Mouse (Mus musculus) myocyte (in vitro differentiated cells): ENCODE results near the gene Polr2l. TPM values are rescaled to one million over a fixed set of nuclear protein-coding genes. Genes with fewer than 3 reads are reported as not detected.

Experiments
- H3K27me3 ChIP-seq: one replicate; pipeline ENCODE4 v1.6.1; 2011; ENCODE audit not compliant: control insufficient read depth, insufficient read depth, insufficient read length
- H3K36me3 ChIP-seq: one replicate; pipeline ENCODE4 v1.6.1; 2011; ENCODE audit not compliant: control insufficient read depth, insufficient read depth
- H3K4me2 ChIP-seq: one replicate; pipeline ENCODE4 v1.6.1; 2011; ENCODE audit warnings: low read depth, control low read depth
- H3K4me3 ChIP-seq: one replicate; pipeline ENCODE4 v1.5.1; 2011; ENCODE audit warnings: mild to moderate bottlenecking, control low read depth, moderate library complexity
- H3K79me2 ChIP-seq: one replicate; pipeline ENCODE4 v1.6.1; 2011; ENCODE audit not compliant: control insufficient read depth, insufficient read depth
- H3ac ChIP-seq: one replicate; pipeline ENCODE4 v1.6.1; 2011; ENCODE audit not compliant: control insufficient read depth, insufficient read length
- CEBPB ChIP-seq: IDR thresholded peaks from 2 replicates; pipeline ENCODE4 v1.6.1; 2011; ENCODE audit warnings: mild to moderate bottlenecking, moderate library complexity; ENCODE audit not compliant: poor library complexity, insufficient read depth, severe bottlenecking
- E2F4 ChIP-seq: IDR thresholded peaks from one replicate; pipeline ENCODE4 v1.6.1; 2011; ENCODE audit warnings: mild to moderate bottlenecking, control low read depth, moderate library complexity; ENCODE audit not compliant: insufficient read depth
- MAX ChIP-seq: IDR thresholded peaks from one replicate; pipeline ENCODE4 v1.6.1; 2011; ENCODE audit warnings: low read depth, mild to moderate bottlenecking, control low read depth
- MYOD1 ChIP-seq, 3 experiments: IDR thresholded peaks; one replicate each; pipeline ENCODE4 v1.6.1; 2011; ENCODE audit warnings: control low read depth in 2 of 3, low read depth in 2 of 3, mild to moderate bottlenecking in 2 of 3, moderate library complexity in 1 of 3; ENCODE audit not compliant: insufficient read length in 2 of 3, control insufficient read depth in 1 of 3
- MYOG ChIP-seq, 3 experiments: IDR thresholded peaks; one replicate each; pipeline ENCODE4 v1.6.1; 2011; ENCODE audit warnings: control low read depth in 2 of 3, low read depth in 2 of 3, mild to moderate bottlenecking in 2 of 3; ENCODE audit not compliant: insufficient read length in 2 of 3, control insufficient read depth in 1 of 3, insufficient read depth in 1 of 3
- POLR2A ChIP-seq: IDR thresholded peaks from one replicate; pipeline ENCODE4 v1.6.1; 2011; ENCODE audit warnings: low read depth, mild to moderate bottlenecking, control low read depth, moderate library complexity; ENCODE audit not compliant: insufficient read length
- POLR2AphosphoS2 ChIP-seq: IDR thresholded peaks from one replicate; pipeline ENCODE4 v1.6.1; 2011; ENCODE audit warnings: low read depth, control low read depth; ENCODE audit not compliant: insufficient read length
- REST ChIP-seq: IDR thresholded peaks from one replicate; pipeline ENCODE4 v1.6.1; 2011; ENCODE audit warnings: mild to moderate bottlenecking, control low read depth, moderate library complexity; ENCODE audit not compliant: insufficient read depth, insufficient read length
- SRF ChIP-seq: IDR thresholded peaks from one replicate; pipeline ENCODE4 v1.6.1; 2011; ENCODE audit warnings: low read depth; ENCODE audit not compliant: control insufficient read depth, insufficient read length
- TCF12 ChIP-seq: IDR thresholded peaks from one replicate; pipeline ENCODE4 v1.6.1; 2011; ENCODE audit warnings: mild to moderate bottlenecking, control low read depth; ENCODE audit not compliant: poor library complexity, insufficient read depth, severe bottlenecking
- TCF3 ChIP-seq: IDR thresholded peaks from one replicate; pipeline ENCODE4 v1.6.1; 2011; ENCODE audit warnings: low read depth, control low read depth; ENCODE audit not compliant: insufficient read length
- USF1 ChIP-seq: IDR thresholded peaks from one replicate; pipeline ENCODE4 v1.6.1; 2011; ENCODE audit warnings: low read depth, mild to moderate bottlenecking, control low read depth, moderate library complexity
- polyA plus RNA-seq: library from polyadenylated mRNA; unstranded; fragments of >200 nt; fragmentation: generic; extraction: Trizol; gene quantifications from one replicate; pipeline ENCODE4 v1.2.1, GENCODE M21; 2012; ENCODE audit warnings: missing spikeins

Polr2l gene
- polyA plus RNA-seq, 1 experiment = 95.1 TPM

DNA sequence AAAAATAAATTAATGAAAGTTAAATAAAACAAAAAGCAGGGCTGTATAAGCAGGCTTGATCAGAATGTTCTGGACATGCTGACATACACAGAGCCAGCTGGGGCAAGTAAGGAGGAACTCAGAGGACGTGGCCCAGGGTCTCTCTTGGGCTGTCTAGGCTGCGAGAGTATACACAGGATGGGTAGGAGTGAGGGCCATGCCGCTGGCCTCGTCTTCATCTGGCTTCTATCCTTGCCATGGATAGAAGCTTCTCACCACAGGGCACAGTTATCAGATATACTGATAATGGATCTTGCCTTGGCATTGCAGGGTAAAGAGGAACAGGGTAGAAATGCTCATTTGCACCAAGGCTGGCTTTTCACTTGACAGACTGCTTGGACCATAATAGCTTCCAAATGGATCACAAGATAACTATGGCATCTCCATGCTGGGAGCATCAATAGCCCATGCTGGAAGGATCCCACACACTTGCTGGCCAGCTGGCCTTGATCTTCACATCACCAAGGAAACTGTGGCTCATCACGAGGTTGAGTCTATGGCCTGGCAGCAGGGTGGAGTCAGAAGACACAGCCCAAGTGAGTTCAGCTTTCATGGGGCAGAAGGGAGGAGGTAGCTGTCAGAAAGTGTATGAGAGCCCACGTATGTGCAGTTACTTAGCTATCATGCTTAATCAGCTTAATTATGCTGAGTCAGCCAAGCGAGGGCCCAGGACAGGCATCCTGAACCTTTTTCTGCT, 27.1 kb upstream of the Polr2l start:
- Histone ChIP-seq H3K27me3 (no peaks in the 10 kb centered on the region), H3K79me2 (no peaks in the 10 kb centered on the region), H3K4me3 (no peak overlapping the region), H3ac (no peak overlapping the region), H3K4me2 (no peak overlapping the region), H3K36me3 (peaks cover 4% of the 10 kb centered on the region)
- no peak for TF ChIP-seq SRF
- no peak for TF ChIP-seq REST
- no peak for TF ChIP-seq TCF12
- TF ChIP-seq E2F4 = no peak
- no peak for TF ChIP-seq MYOD1 (IDR thresholded peaks at IDR 0.05; ENCODE audit: control insufficient read depth in 1 of 3, insufficient read length in 2 of 3, low read depth in 2 of 3)
- TF ChIP-seq MAX = no peak
- TF ChIP-seq TCF3 = no peak
- no peak for TF ChIP-seq POLR2A
- no peak for TF ChIP-seq POLR2AphosphoS2
- TF ChIP-seq USF1 = no peak
- TF ChIP-seq MYOG (IDR thresholded peaks at IDR 0.05; ENCODE audit: control insufficient read depth in 1 of 3, insufficient read depth in 1 of 3, insufficient read length in 2 of 3, low read depth in 2 of 3) = no peak
- TF ChIP-seq CEBPB = no peak

GRCm38 (mm10) chr7:141497600-141497999, 22.7 kb upstream of the Polr2l start:
- TF ChIP-seq REST (no peak), POLR2AphosphoS2 (no peak), TCF3 (no peak), POLR2A (no peak), MYOD1 (IDR thresholded peaks at IDR 0.05; ENCODE audit: control insufficient read depth in 1 of 3, insufficient read length in 2 of 3, low read depth in 2 of 3) (no peak), MYOG (IDR thresholded peaks at IDR 0.05; ENCODE audit: control insufficient read depth in 1 of 3, insufficient read depth in 1 of 3, insufficient read length in 2 of 3, low read depth in 2 of 3) (no peak), USF1 (no peak), TCF12 (no peak), SRF (no peak), MAX (no peak), CEBPB (no peak), E2F4 (no peak)
- peaks cover 4% of the 10 kb centered on the region for H3K36me3 ChIP-seq
- no peak overlapping the region for H3ac ChIP-seq
- H3K27me3 ChIP-seq = no peaks in the 10 kb centered on the region
- H3K4me3 ChIP-seq = no peak overlapping the region
- H3K4me2 ChIP-seq = no peak overlapping the region
- no peaks in the 10 kb centered on the region for H3K79me2 ChIP-seq

GRCm38 (mm10) chr7:141495940-141496339, 21.0 kb upstream of the Polr2l start:
- H3K4me2 ChIP-seq = no peak overlapping the region
- no peaks in the 10 kb centered on the region for H3K27me3 ChIP-seq
- no peaks in the 10 kb centered on the region for H3K79me2 ChIP-seq
- H3K4me3 ChIP-seq = no peak overlapping the region
- peaks cover 4% of the 10 kb centered on the region for H3K36me3 ChIP-seq
- H3ac ChIP-seq = no peak overlapping the region
- no peak for TF ChIP-seq POLR2AphosphoS2

DNA sequence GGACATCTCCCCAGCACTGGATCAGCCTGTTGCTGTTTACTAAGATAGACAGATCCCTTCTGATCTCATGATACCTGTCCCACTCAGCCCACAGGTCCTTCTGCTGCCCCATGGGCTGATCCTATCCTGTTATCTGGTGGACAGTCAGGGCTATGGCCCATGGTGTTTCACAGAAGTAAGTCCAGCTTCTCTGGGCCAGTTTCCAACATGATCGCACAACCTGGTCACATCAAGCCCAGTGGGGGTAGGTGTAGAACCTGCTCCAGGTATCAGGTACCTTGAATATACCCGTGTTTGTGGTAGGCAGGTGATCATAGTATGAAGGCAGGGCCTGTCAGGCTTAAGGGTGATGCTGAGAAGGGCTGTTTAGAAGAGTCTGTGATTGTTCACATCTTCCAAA, 20.4 kb upstream of the Polr2l start:
- Histone ChIP-seq H3K4me2 (no peak overlapping the region), H3ac (no peak overlapping the region), H3K36me3 (peaks cover under 1% of the 10 kb centered on the region), H3K4me3 (no peak overlapping the region), H3K27me3 (no peaks in the 10 kb centered on the region), H3K79me2 (no peaks in the 10 kb centered on the region)
- TF ChIP-seq CEBPB = no peak
- TF ChIP-seq REST = no peak
- peak; percentile 37 for TF ChIP-seq POLR2AphosphoS2
- no peak for TF ChIP-seq SRF
- no peak for TF ChIP-seq TCF12
- no peak for TF ChIP-seq MYOG (IDR thresholded peaks at IDR 0.05; ENCODE audit: control insufficient read depth in 1 of 3, insufficient read depth in 1 of 3, insufficient read length in 2 of 3, low read depth in 2 of 3)

GRCm38 (mm10) chr7:141493729-141494128, 18.8 kb upstream of the Polr2l start:
- Histone ChIP-seq H3K27me3 (no peaks in the 10 kb centered on the region), H3K4me3 (no peak overlapping the region), H3ac (no peak overlapping the region), H3K79me2 (no peaks in the 10 kb centered on the region), H3K36me3 (no peaks in the 10 kb centered on the region), H3K4me2 (no peak overlapping the region)
- TF ChIP-seq POLR2AphosphoS2 = peak; percentile 9
- no peak for TF ChIP-seq REST
- TF ChIP-seq MYOG (IDR thresholded peaks at IDR 0.05; ENCODE audit: control insufficient read depth in 1 of 3, insufficient read depth in 1 of 3, insufficient read length in 2 of 3, low read depth in 2 of 3) = no peak
- no peak for TF ChIP-seq TCF12
